Mouse (Mus musculus) kidney, adult 2 months (tissue): ENCODE results near the gene Gm10638.

Experiments used
- CTCF ChIP-seq: fragments of 200-500 bp; conservative IDR thresholded peaks from 2 replicates; pipeline ENCODE4 v1.5.1; 2011; ENCODE audit warnings: low read depth, mild to moderate bottlenecking, control low read depth, low read length, moderate library complexity, mixed read lengths; ENCODE audit not compliant: insufficient read depth, insufficient read length
- POLR2A ChIP-seq: fragments of 200-500 bp; IDR thresholded peaks from one replicate; pipeline ENCODE4 v1.6.1; 2011; ENCODE audit warnings: low read depth, low read length, control low read depth

DNA sequence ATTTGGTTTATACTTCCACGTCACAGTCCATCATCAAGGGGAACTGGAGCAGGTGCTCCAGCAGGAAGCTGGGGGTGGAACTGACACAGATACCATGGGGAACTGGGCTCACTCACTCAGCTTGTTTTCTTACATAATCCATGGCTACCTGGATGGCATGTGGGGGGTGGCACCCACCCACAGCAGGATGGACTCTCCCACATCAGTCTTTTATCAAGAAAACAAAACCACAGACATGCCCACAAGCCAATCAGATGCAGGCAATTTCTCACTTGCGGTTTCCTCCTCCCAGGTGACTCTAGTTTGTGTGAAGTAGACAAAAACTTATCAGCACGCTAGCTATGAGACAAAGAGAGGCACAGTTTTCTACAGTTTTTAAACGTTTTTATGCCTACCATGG lies 37.6 kb upstream of the Gm10638 start:
- no peak for TF ChIP-seq CTCF
- TF ChIP-seq POLR2A: no peak
